Mouse (Mus musculus): ENCODE measurements at regions not wholly inside any gene's neighbourhood (a gene's known extent, or its start where the extent isn't known, plus 50 kb on each side); places are given as distances from the start of the nearest gene placed in this dataset.

DNA sequence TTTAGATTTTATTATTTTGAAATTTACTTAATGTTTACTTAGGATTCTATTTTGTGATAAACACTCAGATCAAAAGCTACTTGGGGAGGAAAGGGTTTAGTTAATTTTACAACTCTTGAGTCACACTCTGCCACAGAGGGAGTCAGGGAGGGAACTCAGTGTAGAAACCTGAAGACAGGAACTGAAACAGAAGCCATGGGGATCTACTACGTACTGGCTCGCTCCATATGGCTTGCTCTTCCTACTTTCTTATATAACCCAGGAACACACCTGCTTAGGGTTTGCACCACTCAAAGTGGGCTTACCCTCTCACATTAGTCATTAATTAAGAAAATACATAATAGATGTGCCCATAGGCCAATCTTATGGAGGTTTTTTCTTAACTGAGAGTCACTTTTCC lies 54.8 kb upstream of the Shisa3 start:
- no peaks in the 10 kb centered on the region for H3K9me3 ChIP-seq (ENCODE audit: control insufficient read depth, low read length)
- no peak overlapping the region for H3K9ac ChIP-seq (ENCODE audit: low read depth, low read length)
- no peak overlapping the region for H3K4me2 ChIP-seq (replicated peaks; ENCODE audit: low read depth, low read length)
- H3K4me3 ChIP-seq (ENCODE audit: low read length): no peak overlapping the region
- no peaks in the 10 kb centered on the region for H3K36me3 ChIP-seq (ENCODE audit: control insufficient read depth, insufficient read depth, low read length)
- no peaks in the 10 kb centered on the region for H3K27me3 ChIP-seq (ENCODE audit: control insufficient read depth, insufficient read depth, low read length)
- H3K4me1 ChIP-seq (ENCODE audit: control insufficient read depth, insufficient read depth, low read length): no peaks in the 10 kb centered on the region
- no peak for ATAC-seq (ENCODE audit: low FRiP score, low TSS enrichment)
- no peak overlapping the region for H3K27ac ChIP-seq (ENCODE audit: low read depth, low read length)
- 62% methylated on average over 2 of the region's 2 CpGs for WGBS

All from kidney, embryonic 14.5 days (tissue).